Mouse (Mus musculus) kidney, adult 2 months (tissue): ENCODE measurements at regions not wholly inside any gene's neighbourhood (a gene's known extent, or its start where the extent isn't known, plus 50 kb on each side); places are given as distances from the start of the nearest gene placed in this dataset.

Experiments
- CTCF ChIP-seq: fragments of 200-500 bp; conservative IDR thresholded peaks from 2 replicates; pipeline ENCODE4 v1.5.1; 2011; ENCODE audit warnings: low read depth, mild to moderate bottlenecking, control low read depth, low read length, moderate library complexity, mixed read lengths; ENCODE audit not compliant: insufficient read depth, insufficient read length
- POLR2A ChIP-seq: fragments of 200-500 bp; IDR thresholded peaks from one replicate; pipeline ENCODE4 v1.6.1; 2011; ENCODE audit warnings: low read depth, low read length, control low read depth

DNA sequence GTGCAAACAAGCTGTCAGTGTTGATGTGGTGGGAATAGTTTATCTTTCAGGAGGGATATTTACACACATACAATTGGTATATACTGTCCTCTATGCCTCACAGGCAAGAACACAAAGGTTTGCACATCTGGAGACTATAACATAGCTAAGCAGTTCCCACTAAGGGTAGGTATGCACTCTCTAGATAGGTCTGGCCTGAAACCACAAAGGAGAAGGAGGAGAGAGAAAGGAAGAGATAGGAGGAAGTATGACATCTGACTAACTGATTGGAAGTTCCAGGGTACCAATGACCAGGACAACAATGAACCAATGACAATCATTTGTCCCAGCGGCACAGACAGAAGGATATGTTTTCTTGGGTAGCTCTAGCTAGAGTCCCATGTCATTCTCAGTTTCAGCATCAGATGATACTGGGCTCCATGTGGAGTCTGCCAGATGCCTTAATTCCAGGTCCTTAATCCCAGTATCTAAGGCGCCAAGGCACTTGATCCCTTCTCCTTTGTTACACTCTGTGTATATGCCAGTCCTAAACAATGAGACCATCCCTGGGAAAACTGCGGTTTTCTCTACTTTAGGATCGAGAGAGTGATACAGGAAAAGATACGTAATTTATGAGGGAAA lies 168.5 kb downstream of the Cd83 start:
- no peak for TF ChIP-seq POLR2A
- TF ChIP-seq CTCF: no peak
